Mouse (Mus musculus) E14TG2a.4 (cell line): Measurements from ENCODE around the gene Rtl8a.
"Not testable (repeated sequence)": the region's sequence is repeated elsewhere in the genome, so short reads cannot be mapped to it uniquely, and the experiment has no call there.

Experiments
- H3K27me3 ChIP-seq: 2 replicates; pipeline ENCODE4 v1.6.1; 2014; ENCODE audit warnings: low read length, control low read depth; ENCODE audit not compliant: insufficient read depth
- H3K36me3 ChIP-seq: 2 replicates; pipeline ENCODE4 v1.6.1; 2014; ENCODE audit warnings: low read length, control low read depth; ENCODE audit not compliant: insufficient read depth
- H3K4me1 ChIP-seq: replicated peaks from 2 replicates; pipeline ENCODE4 v1.6.1; 2014; ENCODE audit warnings: low read depth, low read length, control low read depth
- H3K4me3 ChIP-seq: replicated peaks from 2 replicates; pipeline ENCODE4 v1.5.1; 2014; ENCODE audit warnings: mild to moderate bottlenecking, low read length
- H3K9me3 ChIP-seq: 2 replicates; pipeline ENCODE4 v1.6.1; 2014; ENCODE audit warnings: low read length, control low read depth
- CTCF ChIP-seq: conservative IDR thresholded peaks from 2 replicates; pipeline ENCODE4 v1.5.1; 2014; ENCODE audit warnings: low read length
- NANOG ChIP-seq: IDR thresholded peaks from 2 replicates; pipeline ENCODE4 v1.6.1; 2014; ENCODE audit warnings: borderline replicate concordance, low read length, mixed read lengths
- POU5F1 ChIP-seq: IDR thresholded peaks from 2 replicates; pipeline ENCODE4 v1.6.1; 2014; ENCODE audit warnings: low read length, borderline replicate concordance

Gene Rtl8a

DNA sequence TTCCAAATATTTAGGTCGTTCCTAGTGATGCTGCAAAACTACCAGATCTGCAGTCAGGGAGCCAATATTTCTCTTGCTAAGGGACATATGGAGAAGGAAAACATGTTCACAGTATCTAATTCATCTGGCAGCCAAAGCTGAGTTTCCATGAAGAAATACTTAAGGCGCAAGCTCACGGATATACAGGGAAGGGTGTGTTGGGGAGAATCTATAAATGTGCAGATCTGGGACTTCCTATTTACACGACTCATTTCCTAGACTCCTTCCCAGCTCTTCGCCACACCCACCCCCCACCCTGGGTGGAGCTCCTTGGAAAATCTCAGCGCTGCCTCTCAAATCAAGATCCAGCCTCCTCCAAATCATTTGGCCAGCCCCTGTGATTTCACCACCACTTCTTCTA, 2.4 kb upstream of the Rtl8a start:
- Histone ChIP-seq H3K9me3 (no peaks in the 10 kb centered on the region), H3K27me3 (no peaks in the 10 kb centered on the region), H3K4me1 (0 out of 2 replicates have a peak, but pooled peaks cover 3% of the 10 kb centered on the region), H3K4me3 (no peak overlapping the region), H3K36me3 (no peaks in the 10 kb centered on the region)
- no peak for TF ChIP-seq POU5F1
- no peak for TF ChIP-seq NANOG
- TF ChIP-seq CTCF: no peak

DNA sequence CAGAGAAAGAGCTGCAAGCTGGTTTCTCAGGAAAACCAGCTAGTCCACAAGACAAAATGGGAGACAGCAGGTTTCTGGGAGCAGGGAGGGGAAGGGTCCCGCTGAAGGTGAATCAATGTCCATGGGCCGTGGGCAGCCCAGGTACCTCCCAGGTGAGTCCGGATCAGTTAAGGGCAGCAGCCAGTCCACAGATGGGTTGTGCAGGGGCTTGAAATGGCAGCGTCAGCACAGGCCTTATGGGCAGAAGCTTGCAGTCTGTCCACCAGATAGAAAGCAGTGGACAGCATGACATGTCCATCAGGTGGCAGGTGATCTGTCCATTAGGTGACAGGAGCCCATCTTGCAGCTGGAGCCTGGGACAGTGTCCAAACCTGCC, 890 bp downstream of the Rtl8a start:
- not testable (repeated sequence) for H3K36me3 ChIP-seq, H3K27me3 ChIP-seq, H3K9me3 ChIP-seq, H3K4me1 ChIP-seq, H3K4me3 ChIP-seq

- H3K4me1 ChIP-seq, H3K27me3 ChIP-seq, H3K9me3 ChIP-seq, H3K36me3 ChIP-seq, H3K4me3 ChIP-seq: not testable (repeated sequence)
These were observed 5.4 kb downstream of the Rtl8a start for GRCm38 (mm10) chrX:53638107-53638506.

DNA sequence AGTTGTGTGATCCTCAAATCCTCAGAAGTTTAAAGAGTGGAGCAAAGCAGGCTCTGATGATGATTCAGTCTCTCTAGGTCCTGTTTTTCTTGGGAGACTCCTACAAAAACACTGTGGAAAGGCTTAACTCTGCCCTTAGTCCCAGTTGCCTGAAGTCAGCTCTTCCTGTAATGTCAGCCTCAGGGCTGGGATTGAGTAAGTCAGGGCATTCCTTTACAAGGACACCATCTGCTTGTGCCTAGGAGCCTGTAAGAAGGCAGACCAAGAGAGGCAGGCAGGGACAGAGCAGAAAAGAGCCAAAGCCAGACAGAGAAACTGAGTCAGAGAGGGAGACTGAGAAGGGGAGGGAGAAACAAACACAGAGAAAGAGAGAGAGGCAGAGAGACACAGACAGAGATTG, 32.1 kb downstream of the Rtl8a start:
- not testable (repeated sequence) for H3K36me3 ChIP-seq, H3K4me1 ChIP-seq, H3K27me3 ChIP-seq, H3K4me3 ChIP-seq, H3K9me3 ChIP-seq

DNA sequence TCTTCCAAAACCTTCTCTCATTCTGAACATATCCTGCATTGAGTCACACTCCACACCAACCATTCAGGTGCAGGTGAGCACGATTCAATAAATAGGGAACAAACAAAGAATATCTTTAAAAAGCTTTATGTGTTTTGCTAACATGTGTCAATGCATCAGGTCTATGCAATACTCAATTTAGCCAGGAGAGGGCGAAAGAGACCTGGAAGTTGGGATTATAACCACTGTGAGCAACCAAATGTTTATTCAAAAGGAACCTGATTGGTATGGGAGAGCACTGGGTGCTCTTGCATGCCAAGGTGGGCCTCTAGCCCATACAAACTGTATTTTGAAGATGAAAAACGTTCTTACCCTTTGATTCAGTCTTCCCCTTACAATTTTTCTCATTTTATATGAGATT, 32.9 kb downstream of the Rtl8a start:
- TF ChIP-seq NANOG (no peak), CTCF (peak; percentile 37), POU5F1 (no peak)
- no peaks in the 10 kb centered on the region for H3K36me3 ChIP-seq
- no peaks in the 10 kb centered on the region for H3K27me3 ChIP-seq
- H3K4me1 ChIP-seq: no peaks in the 10 kb centered on the region
- H3K9me3 ChIP-seq: no peaks in the 10 kb centered on the region
- H3K4me3 ChIP-seq: no peak overlapping the region

- peak within 1 kb of the TSS; percentile 26; the same call in 1 of the 2 replicates for H3K4me3 ChIP-seq
- not testable (repeated sequence) for H3K27me3 ChIP-seq, H3K36me3 ChIP-seq, H3K4me1 ChIP-seq, H3K9me3 ChIP-seq
These were observed 34.6 kb downstream of the Rtl8a start, which contains the start of gene Gm14597 for GRCm38 (mm10) chrX:53608879-53609278. Gene Gm14597, minus strand, starts transcription at chrX:53608979.

DNA sequence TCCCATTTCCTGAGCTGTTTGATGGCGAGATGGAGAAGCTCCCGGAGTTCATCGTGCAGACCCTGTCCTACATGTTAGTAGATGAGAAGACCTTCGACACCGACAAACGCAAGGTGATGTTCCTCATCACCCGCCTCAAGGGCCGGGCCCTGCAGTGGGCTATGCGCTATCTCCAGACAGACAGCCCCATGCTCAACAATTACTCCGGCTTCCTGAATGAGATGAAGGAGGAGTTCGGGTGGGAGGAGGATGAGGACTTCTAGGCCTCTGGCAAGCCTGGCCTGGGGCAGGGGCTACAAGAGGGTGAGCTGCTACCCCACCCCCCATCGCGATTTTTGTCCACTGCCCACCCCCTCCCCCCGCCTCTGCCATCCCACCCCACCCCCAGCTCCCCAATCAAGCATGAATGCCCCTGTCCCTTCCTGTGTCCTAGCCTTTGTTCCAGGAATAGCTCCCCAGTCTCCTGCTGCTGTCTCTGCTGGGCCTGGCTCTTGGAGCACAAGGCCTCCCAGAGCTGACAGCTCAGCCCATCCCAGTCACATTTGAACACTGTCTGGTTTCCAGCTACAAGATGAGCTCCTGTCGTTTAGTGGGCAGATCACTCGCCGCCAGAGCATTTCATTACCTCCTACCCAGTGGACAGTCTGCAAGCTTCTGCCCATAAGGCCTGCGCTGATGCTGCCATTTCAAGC, 35.2 kb downstream of the Rtl8a start:
- no peaks in the 10 kb centered on the region for H3K27me3 ChIP-seq
- H3K36me3 ChIP-seq: no peaks in the 10 kb centered on the region
- H3K9me3 ChIP-seq: no peaks in the 10 kb centered on the region
- H3K4me1 ChIP-seq: no peaks in the 10 kb centered on the region
- peak overlapping the region; percentile 26; the same call in 1 of the 2 replicates for H3K4me3 ChIP-seq
- TF ChIP-seq POU5F1 (no peak), CTCF (no peak), NANOG (no peak)

DNA sequence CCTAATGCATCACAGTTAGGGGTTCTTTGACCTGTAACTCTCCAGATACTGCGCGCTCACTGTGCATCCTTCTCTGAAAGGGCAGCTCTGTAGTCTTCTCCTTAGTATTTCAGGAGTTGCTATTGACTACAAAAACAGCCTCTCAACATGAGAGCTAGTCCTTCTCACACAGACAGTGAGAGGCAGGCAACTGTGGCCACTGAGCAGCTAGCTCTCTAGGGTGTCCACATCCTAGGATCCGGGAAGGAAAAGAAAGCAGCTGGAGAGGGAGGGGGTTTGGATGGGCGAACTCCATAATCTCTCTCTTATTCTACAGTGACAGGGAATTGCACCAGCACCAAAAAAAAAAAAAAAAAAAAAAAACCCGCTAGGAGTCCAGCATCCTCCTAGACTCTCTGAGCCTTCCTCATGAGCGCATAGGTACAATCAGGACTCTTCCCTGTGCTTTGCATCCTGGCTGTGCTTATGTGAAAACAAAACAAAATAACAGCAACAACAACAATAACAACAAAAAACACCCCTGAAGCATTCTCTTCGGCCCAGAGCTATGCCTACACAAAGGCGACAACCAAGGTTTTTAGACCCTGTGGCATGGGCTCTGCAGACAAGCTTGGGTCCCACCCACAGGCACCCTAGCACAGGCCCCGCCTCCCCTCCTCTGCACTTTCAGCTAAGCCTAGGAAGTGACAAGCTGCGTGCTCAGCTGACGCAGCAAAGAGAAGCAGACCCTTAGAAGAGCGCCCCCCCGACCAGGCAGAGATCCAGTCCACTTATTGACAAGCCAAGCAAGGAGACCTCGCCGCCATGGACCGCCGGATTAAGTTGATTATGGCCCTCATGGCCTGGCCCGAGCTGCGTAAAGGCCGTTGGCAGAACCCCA, 36.0 kb downstream of the Rtl8a start, which contains the start of gene Rtl8c:
TSS of gene Rtl8c (plus strand) at position 791 of the 880 bp plus-strand sequence.
- Histone ChIP-seq H3K36me3 (no peaks in the 10 kb centered on the region), H3K9me3 (no peaks in the 10 kb centered on the region), H3K4me1 (no peaks in the 10 kb centered on the region), H3K27me3 (no peaks in the 10 kb centered on the region), H3K4me3 (peak within 1 kb of the TSS; percentile 26; the same call in 1 of the 2 replicates)
- TF ChIP-seq CTCF (no peak), NANOG (no peak), POU5F1 (no peak)

DNA sequence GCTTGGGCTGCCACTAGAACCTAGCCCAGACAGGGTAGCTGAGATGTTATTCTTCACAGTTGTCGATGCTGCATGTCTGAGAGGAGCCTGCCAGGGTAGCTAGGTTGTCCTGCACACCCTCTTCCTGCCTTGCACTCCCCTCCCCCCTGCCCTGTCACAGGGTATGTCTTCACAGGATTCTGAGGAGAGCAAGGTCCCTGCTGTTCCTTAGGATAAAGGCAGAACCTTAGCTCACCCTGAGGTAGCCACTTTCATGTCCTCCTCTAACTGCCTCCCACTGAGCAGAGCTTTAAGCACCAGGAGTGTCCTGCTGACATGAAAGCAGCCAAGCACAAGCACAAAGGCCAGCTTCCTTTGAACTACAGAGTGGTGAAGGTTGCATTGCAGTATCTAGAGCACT, 37.3 kb downstream of the Rtl8a start:
- not testable (repeated sequence) for H3K9me3 ChIP-seq, H3K4me3 ChIP-seq, H3K27me3 ChIP-seq, H3K36me3 ChIP-seq, H3K4me1 ChIP-seq

DNA sequence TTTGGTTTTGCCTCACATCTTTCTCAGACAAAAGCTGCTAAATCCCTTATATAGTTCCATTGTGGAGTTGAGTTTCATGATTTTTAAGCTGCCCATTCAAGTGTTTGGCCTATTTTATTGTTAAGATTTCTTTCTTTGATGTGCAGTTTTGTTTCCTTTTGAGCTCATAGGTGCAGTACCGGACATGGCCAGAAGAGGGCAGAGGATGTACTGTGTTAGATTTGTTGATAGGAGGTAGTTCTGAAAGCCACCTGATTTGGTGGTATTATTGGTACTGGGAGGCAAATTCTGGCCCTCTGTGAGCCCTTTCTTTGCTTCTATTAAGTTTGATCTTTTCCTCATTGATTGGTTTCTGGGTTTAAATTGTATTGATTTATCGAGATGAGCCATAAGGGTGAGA, 43.5 kb downstream of the Rtl8a start:
- not testable (repeated sequence) for H3K4me1 ChIP-seq, H3K36me3 ChIP-seq, H3K27me3 ChIP-seq, H3K4me3 ChIP-seq, H3K9me3 ChIP-seq
